Mouse (Mus musculus): ENCODE data around the gene Samd7. TPM values are rescaled to one million over a fixed set of nuclear protein-coding genes. Genes with fewer than 3 reads are reported as not detected.

Gene Samd7
- total RNA-seq (2023): not detected

DNA sequence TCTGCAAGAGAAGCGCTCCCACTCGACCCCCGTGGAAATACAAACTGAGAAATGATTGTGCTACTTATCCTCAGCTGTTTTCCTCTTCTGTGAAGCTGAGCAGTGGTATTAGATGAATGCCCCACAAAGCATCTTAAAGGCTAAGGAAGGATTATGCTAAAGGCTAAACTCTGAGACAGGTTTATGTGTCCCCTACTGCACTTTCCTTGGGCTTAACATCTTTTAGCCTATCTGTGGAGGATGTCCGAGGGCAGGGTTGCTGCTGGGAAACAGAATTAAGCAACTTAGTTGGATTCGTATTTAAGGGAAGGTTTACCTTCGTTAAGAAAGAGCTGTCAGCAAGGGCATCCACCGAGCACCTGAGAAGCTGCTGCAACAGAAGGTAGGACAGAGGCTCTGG lies at the start of gene Samd7:
Gene Samd7 (plus strand): TSS at position 288 of the 400 bp plus-strand sequence.

DNA sequence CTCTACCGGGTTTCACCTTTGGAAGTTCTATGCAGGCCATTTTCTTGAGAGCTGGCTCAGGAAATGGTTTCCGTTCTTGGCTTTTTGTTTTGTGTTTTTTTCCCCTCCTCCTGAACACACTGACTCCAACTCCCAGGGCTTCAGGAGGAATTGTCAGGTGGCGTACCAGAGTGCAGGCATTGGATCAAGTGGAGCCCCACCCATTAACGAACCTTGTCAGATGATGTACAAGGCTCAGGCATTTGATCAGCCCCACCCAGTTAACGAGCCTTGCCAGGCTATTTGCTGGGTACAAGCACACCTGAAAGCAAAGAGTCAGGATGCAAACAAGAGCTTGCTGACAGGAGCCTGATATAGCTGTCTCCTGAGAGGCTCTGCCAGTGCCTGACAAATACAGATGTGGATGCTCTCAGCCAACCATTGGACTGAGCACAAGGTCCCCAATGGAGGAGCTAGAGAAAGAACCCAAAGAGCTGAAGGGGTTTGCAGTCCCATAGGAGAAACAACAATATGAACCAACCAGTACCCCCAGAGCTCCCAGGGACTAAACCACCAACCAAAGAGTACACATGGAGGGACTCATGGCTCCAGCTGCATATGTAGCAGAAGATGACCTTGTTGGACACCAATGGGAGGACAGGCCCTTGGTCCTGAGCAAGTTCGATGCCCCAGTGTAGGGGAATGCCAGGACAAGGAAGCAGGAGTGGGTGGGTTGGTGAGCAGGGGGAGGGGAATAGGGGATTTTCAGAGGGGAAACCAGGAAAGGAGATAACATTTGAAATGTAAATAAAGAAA lies 46.2 kb upstream of the Samd7 start, which contains the start of gene Lrrc31:
Gene Lrrc31 (minus strand): TSS at position 133 of the 795 bp plus-strand sequence.

DNA sequence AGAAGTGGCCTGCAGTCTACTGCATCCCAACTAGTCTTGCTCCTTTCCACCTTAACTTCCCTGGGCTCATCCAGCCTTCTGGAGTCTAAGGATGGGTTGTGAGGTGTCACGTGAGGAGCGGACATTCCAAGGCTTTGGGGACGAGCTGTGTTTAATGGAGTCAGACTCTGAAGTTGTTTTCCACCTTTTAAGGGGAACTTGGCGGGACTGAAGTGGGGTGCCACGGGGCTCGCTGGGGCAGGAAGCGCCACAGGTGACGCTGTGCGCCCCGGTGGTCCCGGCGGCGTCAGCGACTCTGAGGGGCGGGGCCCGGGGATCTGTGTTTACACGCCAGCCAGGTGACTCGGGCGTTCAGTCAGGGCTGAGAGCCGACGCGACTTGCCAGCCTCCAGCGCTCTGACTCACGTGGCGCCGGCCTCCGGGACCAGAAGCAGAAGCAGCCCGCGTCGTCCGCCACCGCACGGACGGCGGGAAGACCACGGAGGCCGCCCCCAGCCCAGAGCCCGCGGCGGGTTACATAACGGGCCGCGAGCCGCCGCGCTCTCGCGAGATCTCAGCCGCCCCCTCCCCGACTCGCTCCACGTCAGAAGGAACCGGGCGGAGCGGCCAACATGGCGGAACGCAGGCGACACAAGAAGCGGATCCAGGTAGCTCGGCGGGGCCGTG lies 46.8 kb downstream of the Samd7 start, which contains the start of gene Sec62:
Gene Sec62 (plus strand): TSS at position 139 of the 666 bp plus-strand sequence.

Other genes starting within 250 kb of the Samd7 start
- gene Mecom, start 198.3 kb upstream of the Samd7 start, total RNA-seq (2023): not detected
- gene Actrt3, start 146.4 kb upstream of the Samd7 start, total RNA-seq (2023): under 1 TPM in 1 of 2 experiments, not detected in 1; 0.47 TPM
- gene Mynn, start 144.2 kb upstream of the Samd7 start, total RNA-seq (2023): 10 to 100 TPM; 47.4 to 53.7 TPM
- gene Lrriq4, start 101.8 kb upstream of the Samd7 start, total RNA-seq (2023): not detected
- gene Lrrc34, start 98.4 kb upstream of the Samd7 start, total RNA-seq (2023): not detected
- not detected for gene Lrrc31, start 46.5 kb upstream of the Samd7 start, total RNA-seq (2023)
- gene Sec62, start 46.6 kb downstream of the Samd7 start, total RNA-seq (2023): 10 to 100 TPM; 69.3 to 74.1 TPM
- 1 to 10 TPM; 1.7 to 2.4 TPM for gene Gpr160, start 109.7 kb downstream of the Samd7 start, total RNA-seq (2023)
- gene Phc3, start 223.1 kb downstream of the Samd7 start, total RNA-seq (2023): 10 to 100 TPM; 85.4 to 85.7 TPM
- 10 to 100 TPM; 14.2 to 16.7 TPM for gene Prkci, start 249.5 kb downstream of the Samd7 start, total RNA-seq (2023)